Mouse (Mus musculus): ENCODE data around the gene Zfp213. TPM values are rescaled to one million over a fixed set of nuclear protein-coding genes. Genes with fewer than 3 reads are reported as not detected.

Gene Zfp213
- polyA plus RNA-seq (2014; fragmentation: Nextera tagmentation; extraction: Ambion mirVana), result 18.1 and 18.9 TPM in 2 replicates

GRCm38 (mm10) chr17:23563595-23564367 is at the start of gene Zfp213:
TSS of gene Zfp213 (minus strand) at chr17:23564238.
- Histone ChIP-seq H3K4me2 (replicated peaks; ENCODE audit: low read depth, low read length) (peak within 1 kb of the TSS; percentile 80), H3K4me3 (ENCODE audit: low read depth, low read length) (peak within 1 kb of the TSS; percentile 71), H3K27ac (ENCODE audit: low read length) (peak within 1 kb of the TSS; percentile 95), H3K9me3 (ENCODE audit: control insufficient read depth, low read depth, low read length) (no peaks in the 10 kb centered on the region), H3K27me3 (ENCODE audit: control insufficient read depth, insufficient read depth, low read length) (no peaks in the 10 kb centered on the region), H3K9ac (replicated peaks; ENCODE audit: low read depth, low read length) (peak within 1 kb of the TSS; percentile 95), H3K36me3 (ENCODE audit: control insufficient read depth, insufficient read depth, low read length) (peaks cover 20% of the 10 kb centered on the region), H3K4me1 (ENCODE audit: control insufficient read depth, insufficient read depth, low read length) (peaks cover 5% of the 10 kb centered on the region; the same call in 1 of the 2 replicates)
- under 1% methylated on average over 59 of the region's 59 CpGs for WGBS
- peak; percentile 98 for ATAC-seq (ENCODE audit: insufficient number of reproducible peaks, insufficient read depth, low FRiP score, low read depth)

DNA sequence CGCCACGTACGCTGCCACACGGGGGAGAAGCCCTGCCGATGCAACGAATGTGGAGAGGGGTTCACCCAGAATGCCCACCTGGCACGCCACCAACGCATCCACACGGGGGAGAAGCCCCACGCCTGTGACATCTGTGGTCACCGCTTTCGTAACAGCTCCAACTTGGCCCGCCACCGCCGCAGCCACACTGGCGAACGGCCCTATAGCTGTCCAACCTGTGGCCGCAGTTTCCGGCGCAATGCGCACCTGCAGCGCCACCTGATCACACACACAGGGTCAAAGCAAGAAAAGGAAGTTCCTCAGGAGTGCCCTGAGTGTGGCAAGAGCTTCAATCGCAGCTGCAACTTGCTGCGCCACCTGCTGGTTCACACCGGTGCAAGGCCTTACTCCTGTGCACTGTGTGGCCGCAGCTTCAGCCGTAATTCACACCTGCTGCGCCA is 46.3 kb upstream of the Zfp213 start:
- Histone ChIP-seq H3K9ac (replicated peaks; ENCODE audit: low read depth, low read length) (no peak overlapping the region), H3K4me1 (ENCODE audit: control insufficient read depth, insufficient read depth, low read length) (no peaks in the 10 kb centered on the region), H3K4me3 (ENCODE audit: low read depth, low read length) (no peak overlapping the region), H3K9me3 (ENCODE audit: control insufficient read depth, low read depth, low read length) (no peaks in the 10 kb centered on the region), H3K27me3 (ENCODE audit: control insufficient read depth, insufficient read depth, low read length) (no peaks in the 10 kb centered on the region), H3K4me2 (replicated peaks; ENCODE audit: low read depth, low read length) (no peak overlapping the region), H3K27ac (ENCODE audit: low read length) (no peak overlapping the region), H3K36me3 (ENCODE audit: control insufficient read depth, insufficient read depth, low read length) (no peaks in the 10 kb centered on the region)
- ATAC-seq (ENCODE audit: insufficient number of reproducible peaks, insufficient read depth, low FRiP score, low read depth), result peak; percentile 73; the same call in 1 of the 2 replicates
- WGBS, result 79% methylated on average over 28 of the region's 28 CpGs

- Histone ChIP-seq H3K9ac (replicated peaks; ENCODE audit: low read depth, low read length) (no peak overlapping the region), H3K27ac (ENCODE audit: low read length) (no peak overlapping the region), H3K36me3 (ENCODE audit: control insufficient read depth, insufficient read depth, low read length) (no peaks in the 10 kb centered on the region), H3K4me1 (ENCODE audit: control insufficient read depth, insufficient read depth, low read length) (no peaks in the 10 kb centered on the region), H3K27me3 (ENCODE audit: control insufficient read depth, insufficient read depth, low read length) (no peaks in the 10 kb centered on the region), H3K4me2 (replicated peaks; ENCODE audit: low read depth, low read length) (no peak overlapping the region), H3K9me3 (ENCODE audit: control insufficient read depth, low read depth, low read length) (no peaks in the 10 kb centered on the region), H3K4me3 (ENCODE audit: low read depth, low read length) (no peak overlapping the region)
- no peak for ATAC-seq (ENCODE audit: insufficient number of reproducible peaks, insufficient read depth, low FRiP score, low read depth)
- WGBS, result 92% methylated on average over 24 of the region's 24 CpGs
Observed at GRCm38 (mm10) chr17:23609612-23610011, 45.6 kb upstream of the Zfp213 start.

- Histone ChIP-seq H3K27me3 (ENCODE audit: control insufficient read depth, insufficient read depth, low read length) (no peaks in the 10 kb centered on the region), H3K4me2 (replicated peaks; ENCODE audit: low read depth, low read length) (no peak overlapping the region), H3K9me3 (ENCODE audit: control insufficient read depth, low read depth, low read length) (no peaks in the 10 kb centered on the region), H3K9ac (replicated peaks; ENCODE audit: low read depth, low read length) (no peak overlapping the region), H3K27ac (ENCODE audit: low read length) (no peak overlapping the region), H3K4me3 (ENCODE audit: low read depth, low read length) (no peak overlapping the region), H3K36me3 (ENCODE audit: control insufficient read depth, insufficient read depth, low read length) (no peaks in the 10 kb centered on the region), H3K4me1 (ENCODE audit: control insufficient read depth, insufficient read depth, low read length) (no peaks in the 10 kb centered on the region)
- WGBS, result 82% methylated on average over 8 of the region's 8 CpGs
- no peak for ATAC-seq (ENCODE audit: insufficient number of reproducible peaks, insufficient read depth, low FRiP score, low read depth)
Observed at GRCm38 (mm10) chr17:23605220-23605619, 41.2 kb upstream of the Zfp213 start.

DNA sequence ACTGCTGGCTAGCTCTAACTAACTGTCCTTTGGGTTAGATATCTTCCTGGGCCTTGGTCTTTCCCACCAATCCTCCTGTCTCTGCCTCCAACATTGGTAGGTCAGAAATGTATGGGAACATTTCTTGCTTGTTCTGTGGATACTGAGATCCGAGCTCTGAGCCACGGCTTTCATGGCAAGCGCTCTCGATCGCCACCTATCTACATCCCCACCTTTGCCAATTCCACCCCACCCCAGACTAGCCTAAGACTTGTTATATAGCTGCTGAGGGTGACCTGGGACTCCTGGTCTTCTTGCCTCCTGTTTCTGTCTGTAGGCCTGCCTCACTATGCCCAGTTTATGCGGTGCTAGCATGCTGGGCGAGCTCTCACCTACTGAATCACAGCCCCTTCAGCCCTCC is 40.4 kb upstream of the Zfp213 start:
- H3K27ac ChIP-seq (ENCODE audit: low read length), result no peak overlapping the region
- no peak for ATAC-seq (ENCODE audit: insufficient number of reproducible peaks, insufficient read depth, low FRiP score, low read depth)
- WGBS, result 80% methylated on average over 7 of the region's 7 CpGs
- H3K4me1 ChIP-seq (ENCODE audit: control insufficient read depth, insufficient read depth, low read length), result no peaks in the 10 kb centered on the region
- H3K4me3 ChIP-seq (ENCODE audit: low read depth, low read length), result no peak overlapping the region
- no peak overlapping the region for H3K4me2 ChIP-seq (replicated peaks; ENCODE audit: low read depth, low read length)
- H3K9ac ChIP-seq (replicated peaks; ENCODE audit: low read depth, low read length), result no peak overlapping the region
- no peaks in the 10 kb centered on the region for H3K27me3 ChIP-seq (ENCODE audit: control insufficient read depth, insufficient read depth, low read length)
- no peaks in the 10 kb centered on the region for H3K9me3 ChIP-seq (ENCODE audit: control insufficient read depth, low read depth, low read length)
- H3K36me3 ChIP-seq (ENCODE audit: control insufficient read depth, insufficient read depth, low read length), result no peaks in the 10 kb centered on the region

DNA sequence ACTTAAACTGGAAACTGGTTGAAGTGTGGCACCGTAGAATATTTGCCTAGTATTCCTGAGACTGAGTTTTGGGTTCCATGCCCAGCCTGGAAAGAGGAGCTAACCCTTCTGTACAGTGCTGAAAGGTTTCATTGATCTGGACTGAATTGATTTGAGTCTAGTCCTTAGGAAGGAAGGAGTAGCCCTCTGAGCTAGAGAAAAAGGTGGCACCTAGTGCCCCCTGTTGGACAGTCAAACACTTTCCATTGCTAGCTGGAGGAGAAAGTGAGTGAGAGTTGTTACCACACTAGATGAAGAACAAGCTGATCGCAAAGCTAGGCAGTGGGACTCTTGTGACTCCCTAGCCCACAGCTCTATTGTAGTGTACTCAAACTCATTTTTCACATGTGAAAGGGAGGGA is 39.5 kb upstream of the Zfp213 start:
- no peak overlapping the region for H3K9ac ChIP-seq (replicated peaks; ENCODE audit: low read depth, low read length)
- H3K4me3 ChIP-seq (ENCODE audit: low read depth, low read length), result no peak overlapping the region
- WGBS, result 71% methylated on average over 2 of the region's 2 CpGs
- no peak for ATAC-seq (ENCODE audit: insufficient number of reproducible peaks, insufficient read depth, low FRiP score, low read depth)
- no peaks in the 10 kb centered on the region for H3K9me3 ChIP-seq (ENCODE audit: control insufficient read depth, low read depth, low read length)
- H3K4me1 ChIP-seq (ENCODE audit: control insufficient read depth, insufficient read depth, low read length), result no peaks in the 10 kb centered on the region
- no peaks in the 10 kb centered on the region for H3K36me3 ChIP-seq (ENCODE audit: control insufficient read depth, insufficient read depth, low read length)
- no peaks in the 10 kb centered on the region for H3K27me3 ChIP-seq (ENCODE audit: control insufficient read depth, insufficient read depth, low read length)
- H3K4me2 ChIP-seq (replicated peaks; ENCODE audit: low read depth, low read length), result no peak overlapping the region
- H3K27ac ChIP-seq (ENCODE audit: low read length), result no peak overlapping the region

DNA sequence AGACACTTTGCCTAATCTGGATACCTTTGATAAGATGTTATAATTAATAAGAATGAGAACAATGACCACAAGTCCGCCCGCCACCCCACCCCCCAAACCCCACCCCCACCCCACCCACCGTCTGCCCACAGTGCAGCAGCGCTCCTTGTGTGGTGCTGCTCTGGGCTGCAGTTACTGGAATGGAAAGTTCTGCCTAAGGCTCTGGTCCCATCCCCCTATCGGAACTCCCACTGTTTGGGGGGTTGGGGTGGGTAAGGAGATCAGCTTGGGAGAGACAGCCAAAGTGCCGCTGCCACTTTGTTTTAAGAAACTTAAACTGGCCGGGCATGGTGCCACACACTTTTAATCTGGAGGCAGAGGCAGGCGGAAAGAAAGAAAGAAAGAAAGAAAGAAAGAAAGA is 39.0 kb upstream of the Zfp213 start:
- 36% methylated on average over 8 of the region's 8 CpGs for WGBS
- no peaks in the 10 kb centered on the region for H3K36me3 ChIP-seq (ENCODE audit: control insufficient read depth, insufficient read depth, low read length)
- ATAC-seq (ENCODE audit: insufficient number of reproducible peaks, insufficient read depth, low FRiP score, low read depth), result no peak
- H3K9ac ChIP-seq (replicated peaks; ENCODE audit: low read depth, low read length), result no peak overlapping the region
- H3K4me3 ChIP-seq (ENCODE audit: low read depth, low read length), result no peak overlapping the region
- no peaks in the 10 kb centered on the region for H3K4me1 ChIP-seq (ENCODE audit: control insufficient read depth, insufficient read depth, low read length)
- H3K27me3 ChIP-seq (ENCODE audit: control insufficient read depth, insufficient read depth, low read length), result no peaks in the 10 kb centered on the region
- no peak overlapping the region for H3K4me2 ChIP-seq (replicated peaks; ENCODE audit: low read depth, low read length)
- no peak overlapping the region for H3K27ac ChIP-seq (ENCODE audit: low read length)
- H3K9me3 ChIP-seq (ENCODE audit: control insufficient read depth, low read depth, low read length), result no peaks in the 10 kb centered on the region

- Histone ChIP-seq H3K9me3 (ENCODE audit: control insufficient read depth, low read depth, low read length) (no peaks in the 10 kb centered on the region), H3K4me3 (ENCODE audit: low read depth, low read length) (no peak overlapping the region), H3K4me2 (replicated peaks; ENCODE audit: low read depth, low read length) (no peak overlapping the region), H3K4me1 (ENCODE audit: control insufficient read depth, insufficient read depth, low read length) (no peaks in the 10 kb centered on the region), H3K27me3 (ENCODE audit: control insufficient read depth, insufficient read depth, low read length) (no peaks in the 10 kb centered on the region), H3K27ac (ENCODE audit: low read length) (no peak overlapping the region), H3K9ac (replicated peaks; ENCODE audit: low read depth, low read length) (no peak overlapping the region), H3K36me3 (ENCODE audit: control insufficient read depth, insufficient read depth, low read length) (no peaks in the 10 kb centered on the region)
- 35% methylated on average over 10 of the region's 10 CpGs for WGBS
- ATAC-seq (ENCODE audit: insufficient number of reproducible peaks, insufficient read depth, low FRiP score, low read depth), result no peak
Observed at GRCm38 (mm10) chr17:23601836-23602585, 38.0 kb upstream of the Zfp213 start.

All from stomach, embryonic 14.5 days (tissue).